Mouse (Mus musculus) urinary bladder, postnatal 25 days (tissue): ENCODE results near the gene Tgif1.
A peak's percentile ranks its signal among the peaks of the same experiment; 100 is the strongest.

Source experiments
- DNase-seq: peaks from one replicate; pipeline ENCODE4 v3.0.0; 2022; ENCODE audit warnings: low spot score

Gene Tgif1

DNA sequence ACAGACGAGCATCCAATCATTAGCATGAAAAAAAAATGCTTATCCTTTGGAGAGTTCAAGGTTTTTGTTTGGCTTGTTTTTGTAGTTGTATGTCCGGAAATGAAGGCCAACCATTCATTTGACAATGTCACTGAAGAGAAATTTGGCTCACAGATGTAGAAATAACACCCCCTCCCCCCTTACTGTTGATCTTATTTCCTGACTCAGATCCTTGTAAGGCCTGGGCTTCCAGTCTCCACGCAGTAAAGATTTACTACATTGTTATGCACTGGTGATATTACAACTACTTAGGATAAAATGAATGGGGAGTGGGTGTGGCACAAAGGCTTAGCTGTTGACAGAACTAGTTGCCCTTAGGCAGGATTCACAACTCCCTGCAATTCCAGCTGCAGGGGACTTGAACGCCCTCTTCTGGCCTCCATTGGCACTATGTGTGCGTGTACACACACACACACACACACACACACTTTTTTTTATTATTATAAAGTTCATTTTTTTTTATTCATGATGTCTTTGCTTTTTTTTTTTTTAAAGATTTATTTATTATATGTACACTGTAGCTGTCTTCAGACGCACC, 13.3 kb upstream of the Tgif1 start:
- no peak for DNase-seq

DNA sequence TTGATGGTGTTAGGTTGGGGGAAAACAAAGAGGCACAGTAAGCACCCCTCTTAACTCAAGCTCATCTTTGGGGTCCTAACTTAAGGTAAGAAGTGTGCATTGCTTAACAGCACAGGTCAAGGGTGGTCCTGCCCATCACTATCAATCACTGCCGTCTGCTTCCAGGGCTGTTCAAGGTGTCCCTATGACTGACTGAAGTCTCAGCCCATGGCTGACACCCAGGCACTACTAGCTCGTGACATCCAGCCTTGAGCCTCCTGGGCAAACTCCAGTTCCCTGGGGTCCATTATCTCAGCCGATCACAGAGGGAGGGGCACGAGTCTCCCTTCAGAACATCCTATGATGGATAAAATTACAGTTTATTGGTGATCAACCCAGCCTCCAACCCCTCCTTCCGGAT, 12.7 kb upstream of the Tgif1 start:
- no peak for DNase-seq

DNA sequence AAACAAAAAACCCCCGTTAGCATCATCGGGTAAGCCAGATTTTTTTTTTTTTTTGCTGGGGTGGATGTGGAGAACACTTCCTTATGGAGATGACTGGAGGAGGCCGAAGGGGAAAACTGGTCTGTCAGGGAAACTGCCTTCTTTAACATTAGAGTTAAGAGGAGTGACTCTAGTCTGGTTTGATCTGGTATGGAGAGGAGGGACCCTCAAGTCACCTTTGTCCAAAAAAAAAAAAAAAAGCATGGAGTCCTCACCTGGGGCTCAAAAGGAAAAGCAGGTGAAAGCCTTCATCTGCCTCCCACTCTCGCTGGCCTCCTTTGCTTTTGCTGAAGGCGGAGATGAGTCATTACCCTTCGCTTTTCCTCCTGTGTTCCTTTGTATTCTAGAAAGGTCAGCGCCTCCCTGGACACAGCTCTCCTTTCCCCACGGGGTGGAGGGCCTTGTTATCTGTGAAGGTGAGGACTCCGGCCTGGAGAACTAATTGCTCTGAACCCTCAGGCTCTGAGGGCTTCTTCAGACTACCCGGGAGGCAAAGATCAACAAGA, 11.8 kb upstream of the Tgif1 start:
- no peak for DNase-seq

DNA sequence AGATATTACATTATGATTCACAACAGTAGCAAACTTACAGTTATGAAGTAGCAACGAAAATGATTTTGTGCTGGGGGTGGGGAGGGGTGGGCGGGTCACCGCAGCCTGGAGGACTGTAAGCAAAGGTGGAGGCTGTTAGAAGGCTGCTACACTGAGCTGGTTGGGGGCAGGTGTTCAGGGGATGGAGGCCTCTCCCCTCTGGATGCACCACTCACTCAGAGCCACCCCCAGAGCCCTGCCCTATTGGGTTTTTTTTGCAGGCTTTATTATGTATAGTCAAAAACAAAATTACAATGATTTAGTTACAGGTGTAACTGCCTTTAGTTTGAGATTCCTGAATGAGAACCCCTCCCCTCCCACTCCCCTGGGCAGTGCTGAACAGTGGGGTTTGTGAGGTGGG, 11.3 kb upstream of the Tgif1 start:
- no peak for DNase-seq

DNA sequence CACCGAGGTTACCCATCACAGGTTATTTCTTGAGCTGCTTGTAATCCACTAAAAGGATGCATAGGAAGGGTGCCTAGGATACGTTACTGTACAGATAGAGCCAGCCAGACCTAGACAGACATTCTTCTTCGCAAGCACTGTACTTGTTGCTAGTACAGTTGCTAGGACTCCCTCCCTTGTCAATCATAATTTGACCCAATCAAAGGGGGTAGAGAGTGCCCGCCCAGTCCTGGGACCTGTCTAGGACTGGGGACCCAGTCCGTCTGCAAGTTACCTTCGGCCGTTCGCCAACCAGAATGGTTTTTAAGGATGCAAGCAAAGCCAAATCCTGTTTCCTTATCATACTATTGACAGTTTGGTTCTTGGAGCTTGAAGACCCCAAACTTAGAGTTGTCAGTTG, 10.8 kb upstream of the Tgif1 start:
- no peak for DNase-seq

DNA sequence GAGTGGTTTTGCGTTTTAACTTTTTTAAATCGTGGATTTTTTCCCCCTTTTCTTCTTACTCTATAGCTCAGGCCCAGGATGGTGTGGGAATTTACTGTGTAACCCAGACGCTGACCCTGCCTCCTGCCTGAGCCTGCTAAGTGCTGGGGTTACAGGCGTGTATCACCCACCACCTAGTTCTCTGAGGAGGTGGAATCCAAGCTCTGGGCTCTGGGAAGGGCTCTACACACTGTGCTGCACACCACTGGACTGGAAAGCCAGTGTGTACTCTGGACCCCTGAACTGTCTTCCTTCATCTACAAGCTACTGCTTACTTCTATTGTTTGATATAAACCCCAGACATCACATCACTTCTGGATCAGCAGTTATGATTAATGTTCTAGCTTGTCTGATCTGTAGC, 5.5 kb upstream of the Tgif1 start:
- DNase-seq = no peak

DNA sequence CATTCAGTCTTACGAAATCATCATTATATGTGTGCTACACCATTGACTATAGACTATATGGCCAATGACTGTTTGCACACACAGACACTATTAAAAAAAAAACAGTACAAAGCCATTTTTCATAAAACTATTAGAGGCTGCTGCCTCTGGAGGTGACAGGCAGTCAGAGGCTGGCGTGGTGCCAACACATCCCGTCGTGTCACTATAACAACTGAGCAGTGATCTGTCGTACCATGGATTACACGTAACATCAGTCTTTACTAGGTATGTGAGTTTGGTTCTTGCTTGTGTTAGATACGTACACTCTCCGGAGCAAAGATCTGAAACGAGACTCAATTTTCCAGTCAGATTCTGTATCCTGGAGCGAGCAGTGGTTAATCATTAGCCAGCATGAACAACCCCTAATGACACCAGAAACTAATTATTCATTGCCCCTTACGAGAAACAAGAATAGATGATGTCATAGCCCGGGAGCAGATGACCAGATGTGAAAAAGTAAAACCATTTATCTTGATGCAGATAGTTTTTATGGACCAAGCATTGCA, 3.6 kb upstream of the Tgif1 start:
- no peak for DNase-seq

DNA sequence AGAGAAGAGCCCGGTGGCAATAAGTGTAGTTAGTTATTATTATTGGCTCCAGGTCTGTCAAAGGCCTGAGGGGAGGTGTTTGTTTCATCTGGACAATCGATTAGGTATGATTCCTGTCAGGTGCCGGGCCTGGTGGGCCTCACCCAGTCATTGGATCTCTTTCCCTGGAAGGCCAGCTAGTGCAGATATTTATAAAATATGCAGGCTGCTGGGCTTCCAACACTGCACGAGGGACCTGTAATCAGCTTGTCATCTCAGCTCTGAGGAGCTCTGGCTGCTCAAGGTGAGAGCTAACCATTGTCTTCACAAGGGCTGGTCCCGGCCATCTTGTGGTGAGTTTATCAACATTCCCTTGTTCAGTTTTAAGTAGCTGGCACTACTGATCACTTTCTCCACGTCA, 675 bp upstream of the Tgif1 start:
- no peak for DNase-seq

DNA sequence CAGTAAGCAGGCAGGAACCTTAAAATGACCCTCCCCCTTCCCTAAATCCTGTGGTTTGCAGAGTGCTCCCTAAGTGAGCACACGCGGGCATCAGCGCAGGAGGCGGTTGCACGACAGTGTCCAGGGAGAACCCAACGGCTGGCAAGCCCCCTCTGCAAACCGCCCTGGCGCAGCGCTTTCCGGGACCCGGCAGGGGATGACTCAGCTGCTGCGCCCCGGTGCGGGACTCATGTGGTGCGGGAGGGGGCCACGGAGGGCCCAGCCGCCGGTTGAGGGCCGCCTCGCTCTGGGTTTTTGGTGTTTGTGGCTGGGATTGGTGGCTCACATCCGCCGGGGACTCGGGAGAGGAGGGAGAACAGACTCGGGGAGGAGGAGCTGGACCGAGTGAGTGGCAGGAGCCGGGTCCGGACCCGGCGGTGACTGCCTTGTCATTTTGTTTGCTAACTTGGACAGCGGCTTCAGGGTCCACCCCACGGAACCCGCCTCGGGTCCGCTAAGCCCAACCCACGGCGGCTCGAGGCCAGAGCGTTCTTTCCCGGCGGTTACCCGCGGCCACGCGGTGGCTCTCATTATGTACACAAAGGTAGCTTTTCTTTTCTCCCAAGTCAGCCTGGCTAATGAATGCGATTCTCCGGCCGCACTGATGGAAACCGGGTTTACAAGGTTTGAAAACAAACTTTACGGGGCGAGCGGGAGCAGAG, 510 bp downstream of the Tgif1 start:
- peak; percentile 71 for DNase-seq

DNA sequence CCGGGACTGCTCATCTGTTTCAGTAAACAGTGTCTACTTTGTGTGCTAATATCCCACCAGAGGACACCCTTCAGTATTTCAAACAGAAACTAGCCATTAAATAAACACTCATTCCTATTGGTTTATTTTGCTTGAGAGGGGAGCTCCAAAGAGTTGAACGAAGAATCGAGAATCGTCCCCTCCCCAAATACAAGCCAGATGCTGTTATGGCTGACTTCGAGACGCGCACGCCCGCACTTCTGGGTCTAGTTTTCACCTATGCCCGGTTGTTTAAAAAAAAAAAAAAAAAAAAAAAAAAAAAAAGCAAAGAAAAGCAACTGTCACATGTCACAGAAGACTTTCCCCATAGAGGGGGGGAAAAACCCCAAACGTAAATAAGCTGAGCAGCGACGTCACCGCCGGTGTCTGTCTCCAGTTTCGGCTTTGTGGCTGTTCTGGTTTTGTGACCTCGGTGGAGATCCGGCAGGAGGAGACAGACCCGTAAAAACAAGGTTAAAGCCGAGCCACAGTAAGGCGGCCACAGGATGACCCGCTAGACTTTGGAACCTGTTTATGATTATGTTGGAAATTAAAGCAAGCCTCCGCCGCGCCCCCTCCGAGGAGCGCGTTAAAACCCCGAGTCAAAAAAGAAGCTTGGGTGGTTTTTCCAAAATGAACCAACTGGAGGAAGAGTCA, 1.2 kb downstream of the Tgif1 start:
- DNase-seq = peak; percentile 43

DNA sequence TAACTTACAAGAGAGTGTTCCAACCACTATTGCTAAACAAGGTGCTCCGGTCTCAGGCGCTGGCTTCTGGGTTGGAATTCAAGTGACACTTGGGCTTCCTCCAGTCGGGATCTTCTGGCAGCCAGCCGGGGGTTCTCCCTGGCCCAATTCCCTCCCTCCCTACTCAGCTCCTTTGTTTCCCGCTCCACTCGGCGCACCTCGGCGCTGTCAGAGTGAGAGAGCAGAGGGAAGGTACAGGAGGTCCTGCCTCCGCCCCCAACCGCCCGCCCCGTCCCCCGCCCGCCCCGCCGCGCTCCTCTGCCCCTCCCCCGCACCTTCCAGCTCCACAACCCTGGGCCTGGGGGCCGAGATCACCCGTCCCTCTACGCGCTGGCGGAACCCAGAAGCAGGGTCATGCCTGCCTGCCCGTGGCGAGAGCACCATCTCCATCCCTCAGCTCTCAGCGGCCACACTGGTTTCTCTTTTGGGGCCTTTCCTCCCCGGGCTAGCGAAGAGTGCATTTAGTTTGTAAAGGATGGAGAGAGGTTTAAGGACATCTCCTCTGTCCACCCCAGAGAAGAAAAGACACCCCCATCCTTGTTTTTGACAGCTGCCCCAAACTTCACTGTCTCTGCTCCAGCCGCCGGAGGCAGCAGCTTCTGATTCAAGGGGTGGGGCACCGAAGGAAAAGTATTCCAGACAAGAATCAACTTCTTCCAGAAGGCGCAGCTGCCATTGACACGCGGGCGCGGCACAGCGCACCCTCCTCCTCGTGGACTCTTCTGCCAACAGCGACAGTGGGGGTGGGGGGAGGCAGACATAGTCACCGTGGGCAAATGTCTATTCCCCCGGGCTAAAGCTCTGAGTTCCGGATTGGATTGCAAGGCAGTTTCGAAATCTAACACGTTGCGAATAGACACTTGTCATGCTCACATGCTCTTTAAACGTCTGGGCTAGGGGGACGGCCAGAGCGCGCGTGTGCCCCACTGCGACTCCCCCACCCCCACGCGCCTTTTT, 2.1 kb downstream of the Tgif1 start:
- DNase-seq = peak; percentile 61

DNA sequence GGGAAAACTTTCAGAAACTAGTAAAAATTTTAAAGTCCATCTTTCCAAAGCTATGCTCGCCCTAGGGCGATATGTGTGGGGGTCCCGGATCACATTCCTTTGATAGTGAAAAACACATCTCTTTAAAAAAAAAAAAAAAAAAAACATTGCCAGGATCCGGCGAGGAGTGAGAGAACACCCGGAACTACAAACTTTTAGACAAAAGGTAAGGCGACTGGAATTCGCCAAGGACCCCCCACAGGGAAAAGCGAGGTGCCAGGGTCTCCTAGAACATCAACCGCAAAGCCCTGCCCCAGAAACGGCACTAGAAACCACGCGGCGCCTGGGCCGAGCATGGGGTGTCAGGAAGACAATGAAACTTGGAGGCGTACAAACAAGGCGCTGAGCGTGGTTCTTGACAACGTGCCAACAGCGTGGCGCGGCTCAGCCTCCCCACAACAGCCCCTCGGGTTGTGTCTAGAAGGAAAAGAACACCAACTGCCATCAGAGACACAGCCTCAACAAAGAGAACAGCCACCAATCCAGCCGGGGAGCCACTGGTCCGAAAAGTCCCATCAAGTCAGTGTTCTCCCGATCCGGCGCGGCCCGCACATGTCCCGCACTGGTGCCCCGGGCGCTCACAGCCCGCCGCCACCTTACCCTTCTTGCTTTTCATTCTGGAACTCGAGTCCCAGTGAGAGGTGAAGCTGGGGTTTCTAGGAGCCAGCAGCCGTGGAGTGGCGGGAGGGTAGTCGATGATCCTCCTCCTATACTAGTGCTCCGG, 2.9 kb downstream of the Tgif1 start:
- DNase-seq = peak; percentile 68

DNA sequence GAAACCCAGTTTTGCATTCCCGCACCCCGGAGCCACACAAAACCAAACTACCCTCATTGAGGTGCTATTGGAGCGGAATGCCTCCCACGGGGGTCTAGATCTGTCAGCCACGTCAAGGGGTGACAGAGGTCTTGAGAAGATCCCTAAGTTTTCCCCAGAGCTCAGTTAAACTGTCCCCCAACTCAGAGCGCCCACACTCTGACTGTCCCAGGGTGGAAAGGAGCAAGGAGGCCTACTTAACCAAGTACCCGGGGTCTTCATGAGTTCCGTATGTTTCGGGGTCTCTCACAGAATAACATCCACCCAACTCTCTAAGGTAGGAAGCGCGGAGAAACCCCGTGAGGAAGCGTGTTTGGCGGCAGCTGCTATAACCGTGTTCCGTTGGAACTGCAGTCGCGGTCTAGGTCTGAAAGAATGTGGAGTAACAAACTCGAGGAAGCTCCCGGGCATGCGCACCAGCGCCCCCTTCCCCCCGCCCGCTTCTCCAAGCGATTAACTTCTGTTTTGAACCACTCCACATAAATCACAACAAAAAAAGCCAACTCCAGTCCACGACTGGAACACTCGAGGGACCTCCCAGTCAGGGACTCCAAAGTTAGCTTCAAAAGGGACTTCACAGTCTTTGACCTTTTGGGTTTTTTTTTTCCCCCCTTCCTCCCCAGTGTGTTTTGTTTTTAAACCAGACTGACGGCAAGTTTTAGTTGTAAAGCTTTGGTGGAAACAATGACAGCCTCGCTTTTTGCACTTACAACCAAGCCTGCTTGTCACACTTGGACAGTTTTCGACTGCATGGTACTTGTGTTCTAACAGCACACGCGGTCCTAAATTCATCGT, 3.7 kb downstream of the Tgif1 start:
- DNase-seq = peak; percentile 85

DNA sequence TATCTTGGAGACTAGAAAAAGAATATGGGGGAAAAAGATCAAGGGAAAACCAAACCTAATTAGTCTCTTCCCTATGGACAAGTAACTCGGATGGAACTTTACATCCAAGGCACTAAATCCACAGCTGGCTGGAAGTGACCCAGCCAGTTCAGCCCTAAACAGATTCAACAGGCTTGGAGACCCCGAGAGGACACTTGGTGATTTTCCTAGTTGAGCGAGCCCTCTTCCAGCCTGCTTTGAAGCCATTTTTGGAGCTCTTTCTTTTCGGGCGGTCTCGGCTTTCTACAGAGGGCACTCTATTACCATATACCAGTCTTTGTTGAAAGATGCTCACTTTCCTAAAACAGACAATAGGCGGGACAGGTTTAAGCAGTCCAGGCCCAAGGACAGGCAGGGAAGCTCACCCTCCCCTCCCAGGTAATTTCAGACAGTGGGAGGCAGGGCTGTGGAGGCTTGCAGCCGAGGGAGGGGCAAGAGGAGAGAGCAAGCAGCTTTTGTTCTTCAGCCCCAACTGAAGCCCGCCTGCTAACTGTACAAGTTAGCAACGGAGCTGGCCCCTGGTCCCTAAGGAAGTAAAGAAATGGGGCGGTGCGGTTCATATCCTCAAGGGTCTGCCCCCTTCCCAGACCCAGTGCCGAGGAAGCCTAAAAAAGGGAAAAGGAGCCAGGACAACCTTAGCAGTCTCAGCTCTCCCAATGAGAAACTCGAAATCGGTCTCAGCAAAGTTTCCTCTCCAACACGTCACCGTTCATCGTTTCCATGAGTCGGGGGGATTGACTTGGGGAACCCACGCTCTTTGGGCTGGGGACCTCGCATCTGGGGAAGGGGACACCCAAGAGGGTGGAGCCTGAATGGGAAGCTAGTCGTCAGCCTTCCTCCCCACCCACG, 4.6 kb downstream of the Tgif1 start:
- peak; percentile 47 for DNase-seq

DNA sequence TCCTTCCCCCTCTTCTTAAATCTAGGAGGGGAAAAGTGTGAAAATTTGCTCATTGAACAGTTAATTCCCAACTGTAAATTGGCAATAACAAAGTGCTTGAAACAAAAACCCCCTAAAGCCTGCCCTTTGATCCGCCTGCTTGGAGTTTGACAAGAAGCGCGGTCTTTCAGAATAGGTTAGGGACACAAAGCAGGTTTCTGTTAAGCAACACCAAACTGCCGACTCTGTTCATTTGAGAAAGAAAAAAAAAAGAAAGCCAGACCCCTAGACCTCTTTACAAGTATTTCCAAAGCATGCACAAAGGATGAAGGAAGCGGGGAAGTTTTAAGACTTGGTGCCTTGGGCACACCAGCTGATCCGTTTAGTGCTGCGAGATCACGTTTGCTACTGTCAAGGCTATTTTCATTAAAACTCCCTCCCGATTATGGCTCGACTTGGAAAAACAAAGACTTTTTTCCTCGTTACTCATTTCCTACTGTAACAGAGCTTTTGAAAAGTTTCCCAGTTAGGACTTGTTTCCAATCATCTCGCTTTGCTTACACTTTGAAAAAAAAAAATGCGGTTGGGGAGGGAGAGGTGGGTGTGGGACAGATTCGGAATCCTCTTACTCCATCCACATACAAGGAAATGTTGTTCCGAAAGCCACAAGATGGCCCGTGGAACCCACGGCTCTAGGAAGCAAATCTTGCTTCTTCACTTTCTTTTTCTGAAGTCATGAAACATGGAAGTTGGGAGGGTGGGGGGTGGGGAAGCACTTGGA, 5.4 kb downstream of the Tgif1 start:
- no peak for DNase-seq

DNA sequence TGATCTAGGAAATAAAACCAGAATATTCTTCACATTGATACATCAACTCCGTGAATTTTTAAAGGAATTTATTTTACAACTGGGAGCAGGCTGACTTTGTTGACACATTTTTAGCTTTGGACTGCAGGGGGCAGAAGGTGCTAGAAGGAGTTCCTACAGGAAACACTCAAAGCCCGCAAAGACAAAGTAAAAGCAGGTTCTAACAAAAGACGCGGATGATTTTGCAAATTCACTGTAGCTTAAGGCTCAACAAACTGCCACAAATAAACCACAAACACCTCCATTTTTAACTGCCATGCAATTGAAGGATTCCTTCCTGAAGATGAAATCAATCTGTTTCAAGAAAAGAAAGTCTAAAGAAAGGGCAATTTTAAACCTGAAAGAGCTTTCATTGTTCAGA, 6.3 kb downstream of the Tgif1 start:
- no peak for DNase-seq

DNA sequence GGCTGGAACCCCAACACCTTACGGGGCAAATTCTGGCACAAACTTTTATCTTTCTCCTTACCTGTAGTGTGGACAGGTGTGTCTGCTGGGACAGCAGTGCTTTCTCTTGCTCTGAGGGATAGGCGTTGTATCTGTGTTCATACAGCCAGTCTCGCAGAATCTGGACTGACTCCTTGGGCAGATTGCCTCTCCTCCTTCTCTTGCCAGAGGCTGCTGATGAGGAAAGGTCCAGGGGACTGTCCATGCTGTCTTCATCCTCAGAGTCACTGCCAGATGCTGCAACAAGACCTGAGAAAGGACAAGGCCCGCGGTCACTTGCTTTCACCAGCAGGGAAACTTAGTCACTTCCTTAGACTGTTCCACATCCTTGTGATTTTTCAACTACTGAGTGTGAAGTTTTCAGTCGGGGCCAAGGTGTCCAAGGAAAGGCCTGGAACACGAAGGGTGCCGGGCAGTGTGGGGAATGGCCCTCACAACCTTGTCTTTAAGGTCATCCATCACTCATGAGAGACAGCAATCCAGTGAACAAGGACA, 7.2 kb downstream of the Tgif1 start:
- DNase-seq = no peak

DNA sequence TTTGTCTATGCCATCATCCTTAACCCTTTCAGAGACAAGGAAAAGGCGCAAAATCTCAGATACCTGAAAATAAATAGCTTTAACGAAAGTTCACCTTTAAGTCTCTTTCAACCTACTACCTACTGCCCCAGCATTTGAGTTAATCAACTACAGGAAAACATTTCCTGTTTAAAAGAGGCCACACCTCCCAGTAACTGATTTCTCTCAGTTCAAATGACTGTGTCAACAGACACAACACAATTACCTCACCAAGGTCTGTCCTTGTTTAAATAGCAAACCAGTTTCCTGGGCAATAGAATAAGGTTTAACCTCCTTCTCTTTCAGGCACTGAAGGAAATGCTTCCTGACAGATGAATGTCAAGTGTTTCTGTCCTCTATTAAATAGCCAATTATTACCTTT, 7.8 kb downstream of the Tgif1 start:
- no peak for DNase-seq
